Mouse (Mus musculus) right cerebral cortex, postnatal 25 days (tissue): ENCODE results near the gene Arhgap45.

Experiments used
- DNase-seq: peaks from one replicate; pipeline ENCODE4 v3.0.0; 2022

Arhgap45 gene

GRCm38 (mm10) chr10:79987771-79988505 lies 28.5 kb upstream of the Arhgap45 start:
- no peak for DNase-seq

GRCm38 (mm10) chr10:79988506-79989271 lies 27.8 kb upstream of the Arhgap45 start, which contains the start of gene Cnn2:
Gene Cnn2, plus strand, starts transcription at chr10:79988584.
- no peak for DNase-seq

DNA sequence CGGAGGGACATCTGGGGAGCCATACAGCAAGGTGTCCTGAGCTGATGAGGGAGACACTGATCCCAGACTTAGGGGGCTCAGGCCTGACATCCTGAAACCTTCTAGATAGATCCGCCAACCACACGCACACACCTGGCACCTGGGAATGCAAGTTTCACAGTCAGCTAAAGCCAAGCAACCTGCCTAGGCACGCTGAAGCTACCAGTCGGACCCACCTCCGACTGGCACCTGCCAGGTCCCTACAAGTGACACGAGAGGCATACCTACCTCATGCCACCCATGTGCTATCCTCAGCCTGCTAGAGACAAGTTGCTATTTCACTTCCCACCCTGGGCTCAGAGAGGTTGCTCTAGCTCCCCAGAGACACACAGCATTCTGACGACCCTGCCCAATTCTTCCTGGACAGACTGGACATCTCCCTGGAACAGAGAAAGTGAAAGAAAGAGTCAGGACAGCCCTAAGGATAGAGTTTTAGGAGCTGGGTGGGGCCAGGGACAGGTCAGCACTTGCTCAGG lies 27.1 kb upstream of the Arhgap45 start:
- no peak for DNase-seq

DNA sequence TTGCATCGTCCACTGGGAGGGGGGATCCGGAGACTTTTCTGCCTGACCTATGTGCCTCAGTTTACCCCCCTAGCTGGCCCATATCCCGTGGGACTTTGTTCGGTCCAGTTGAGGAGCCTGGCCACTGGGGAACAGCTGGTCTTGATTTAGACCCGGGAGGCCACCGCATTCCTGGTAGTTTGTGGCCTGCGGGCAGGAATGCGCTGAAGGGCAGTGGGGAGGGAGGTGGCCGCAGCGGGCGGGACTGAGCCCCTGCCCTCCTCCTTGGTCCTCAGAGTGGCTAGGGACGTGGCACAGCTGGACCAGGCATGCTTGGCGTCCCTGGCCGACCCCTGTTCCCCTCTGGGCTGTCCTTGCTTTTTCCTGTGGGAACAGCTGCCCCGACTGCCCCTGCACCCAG lies 26.6 kb upstream of the Arhgap45 start:
- DNase-seq: no peak

DNA sequence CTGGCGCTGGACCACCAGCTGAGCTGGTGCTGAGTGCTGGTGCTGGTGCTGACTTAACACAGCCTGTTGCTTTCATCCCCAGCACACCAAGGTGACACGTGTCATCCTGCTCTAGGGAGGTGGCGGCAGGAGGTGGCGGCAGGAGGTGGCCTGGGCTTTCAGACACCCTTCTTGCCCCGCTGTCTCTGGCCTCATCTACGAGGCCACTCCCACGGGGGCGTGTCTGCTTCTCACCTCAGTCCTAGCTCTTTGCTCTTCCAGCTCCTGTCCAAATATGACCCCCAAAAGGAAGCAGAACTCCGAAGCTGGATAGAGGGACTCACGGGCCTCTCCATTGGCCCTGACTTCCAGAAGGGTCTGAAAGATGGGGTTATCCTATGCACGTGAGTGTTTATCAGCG lies 25.4 kb upstream of the Arhgap45 start:
- no peak for DNase-seq

- DNase-seq: no peak
These were observed 24.9 kb upstream of the Arhgap45 start for GRCm38 (mm10) chr10:79991548-79991947.

- no peak for DNase-seq
These were observed 21.9 kb upstream of the Arhgap45 start for GRCm38 (mm10) chr10:79994397-79995115.

GRCm38 (mm10) chr10:79995636-79996035 lies 20.8 kb upstream of the Arhgap45 start:
- no peak for DNase-seq

- peak; percentile 93 for DNase-seq
These were observed 20.0 kb upstream of the Arhgap45 start, which contains the start of gene Abca7 for GRCm38 (mm10) chr10:79996272-79997033. Gene Abca7, plus strand, starts transcription at chr10:79996494.

DNA sequence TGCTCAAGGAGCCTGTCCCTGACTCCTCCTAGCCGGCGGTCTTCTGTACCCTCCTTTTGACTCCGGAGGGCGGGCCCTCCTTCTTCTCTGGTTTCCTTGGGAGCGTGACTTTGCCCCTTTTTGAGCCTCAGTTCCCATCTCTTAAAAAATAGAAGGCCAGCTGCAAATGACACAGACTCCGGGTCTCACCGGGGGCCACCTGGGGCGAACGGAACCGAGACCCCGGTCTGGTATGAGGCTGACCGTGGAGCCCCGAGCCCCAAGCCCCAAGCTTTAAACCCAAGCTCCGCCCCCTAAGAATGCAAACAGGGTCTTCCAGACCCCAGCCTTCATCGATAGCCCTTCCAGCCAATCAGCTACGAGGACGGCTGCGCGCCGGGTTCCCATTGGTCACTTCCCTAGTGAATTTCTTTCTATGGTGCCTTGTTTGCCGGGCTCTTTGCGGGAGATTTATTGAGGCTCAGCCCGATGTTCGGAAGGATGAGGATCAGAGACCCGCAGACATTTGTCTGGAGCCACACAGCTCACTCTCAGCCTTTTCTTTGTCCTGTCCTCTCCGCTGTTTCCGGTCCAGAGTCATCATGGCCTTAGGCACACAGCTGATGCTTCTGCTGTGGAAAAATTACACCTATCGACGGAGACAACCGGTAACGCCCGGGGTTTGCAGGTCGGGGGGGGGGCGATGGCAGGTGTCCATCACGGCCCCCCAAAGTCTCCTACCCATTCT lies 19.3 kb upstream of the Arhgap45 start:
- peak; percentile 73 for DNase-seq

GRCm38 (mm10) chr10:79997819-79998218 lies 18.6 kb upstream of the Arhgap45 start:
- DNase-seq: no peak

GRCm38 (mm10) chr10:80001945-80002344 lies 14.5 kb upstream of the Arhgap45 start:
- no peak for DNase-seq

DNA sequence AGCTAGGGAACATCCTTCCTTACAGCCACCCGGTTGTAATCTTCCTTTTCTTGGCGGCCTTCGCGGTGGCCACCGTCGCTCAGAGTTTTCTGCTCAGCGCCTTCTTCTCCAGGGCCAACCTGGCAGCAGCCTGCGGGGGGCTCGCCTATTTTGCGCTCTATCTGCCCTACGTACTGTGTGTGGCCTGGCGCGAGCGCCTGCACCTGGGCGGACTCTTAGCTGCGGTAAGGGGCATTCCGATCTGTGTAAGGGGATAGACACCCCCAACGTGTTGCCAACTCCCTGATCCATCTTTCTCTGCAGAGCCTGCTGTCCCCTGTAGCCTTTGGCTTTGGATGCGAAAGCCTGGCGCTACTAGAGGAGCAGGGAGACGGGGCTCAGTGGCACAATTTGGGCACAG lies 13.6 kb upstream of the Arhgap45 start:
- no peak for DNase-seq

DNA sequence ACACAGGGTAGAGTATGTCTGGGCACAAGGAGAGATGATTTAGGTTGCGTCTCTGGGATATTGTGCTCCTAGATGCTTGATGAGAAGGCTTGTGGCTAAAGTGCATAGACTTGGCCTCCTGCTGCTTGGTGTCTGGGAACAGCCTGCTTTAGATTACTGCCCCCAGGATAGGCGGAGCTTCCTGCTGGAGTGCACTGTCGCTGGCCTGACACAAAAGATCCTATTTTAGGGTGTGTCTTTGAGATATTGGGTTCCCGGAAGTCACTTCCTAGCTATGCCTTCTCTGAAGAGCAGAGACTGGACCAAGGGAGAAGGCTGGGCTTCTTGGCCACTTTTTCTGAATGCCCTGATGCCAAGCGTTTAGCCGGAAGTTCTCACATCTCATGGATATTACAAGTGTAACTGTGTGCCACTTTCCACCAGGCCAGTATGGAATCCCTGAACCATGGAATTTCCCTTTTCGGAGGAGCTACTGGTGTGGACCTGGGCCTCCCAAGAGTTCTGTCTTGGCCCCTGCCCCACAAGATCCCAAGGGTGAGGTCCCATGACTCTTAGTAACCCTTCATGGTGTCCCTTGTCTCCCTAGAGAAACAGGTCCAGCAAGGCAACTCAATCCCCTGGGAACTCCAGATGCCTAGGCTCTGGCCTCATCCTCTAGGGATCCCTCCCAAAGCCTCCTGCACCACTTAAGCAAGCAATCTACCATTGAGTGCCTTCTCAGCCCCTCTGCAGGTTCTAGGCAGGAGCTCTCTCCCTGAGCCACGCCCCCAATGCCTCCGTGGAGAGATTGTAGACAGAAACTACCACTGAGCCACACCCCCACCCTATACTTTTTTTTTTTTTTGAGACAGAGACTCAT lies 12.8 kb upstream of the Arhgap45 start:
- DNase-seq: no peak

GRCm38 (mm10) chr10:80004233-80004705 lies 12.2 kb upstream of the Arhgap45 start:
- DNase-seq: no peak

DNA sequence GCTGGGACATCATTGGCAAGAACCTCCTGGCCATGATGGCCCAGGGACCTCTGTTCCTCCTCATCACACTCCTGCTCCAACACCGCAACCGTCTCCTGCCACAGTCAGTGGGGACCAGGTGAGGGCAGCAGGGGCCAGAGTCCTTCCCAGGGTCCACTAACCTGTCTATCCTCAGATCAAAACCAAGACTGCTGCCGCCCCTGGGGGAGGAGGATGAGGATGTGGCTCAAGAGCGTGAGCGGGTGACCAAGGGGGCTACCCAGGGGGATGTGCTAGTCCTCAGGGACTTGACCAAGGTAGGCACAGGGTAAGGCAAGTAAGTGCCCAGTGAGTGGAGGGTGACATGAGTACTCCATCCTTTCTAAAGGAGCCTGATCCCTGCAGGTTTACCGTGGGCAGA lies 4.7 kb upstream of the Arhgap45 start:
- DNase-seq: no peak

- DNase-seq: no peak
These were observed 2.8 kb upstream of the Arhgap45 start for GRCm38 (mm10) chr10:80013609-80014008.

GRCm38 (mm10) chr10:80014484-80015290 lies 1.8 kb upstream of the Arhgap45 start:
- no peak for DNase-seq

- no peak for DNase-seq
These were observed 870 bp upstream of the Arhgap45 start for GRCm38 (mm10) chr10:80015583-80015982.

DNA sequence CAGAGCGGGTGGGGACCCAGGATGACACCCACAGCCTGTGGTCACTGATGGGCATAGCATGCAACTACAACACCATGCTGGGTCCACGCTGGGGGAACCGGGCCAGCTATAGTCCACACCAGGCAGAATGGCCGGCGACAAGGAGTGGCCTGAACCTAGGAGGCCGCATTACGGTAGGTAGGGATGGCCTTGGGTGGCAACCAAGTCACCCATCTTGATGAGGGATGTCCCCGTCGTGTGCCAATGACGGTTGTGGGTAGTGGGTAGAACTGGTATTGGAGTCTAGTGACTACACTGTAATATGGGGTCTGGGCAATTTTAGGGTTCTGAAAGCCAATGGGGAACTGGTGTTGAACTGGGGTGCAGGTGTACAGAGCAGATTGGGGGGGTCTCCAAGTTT lies 478 bp downstream of the Arhgap45 start:
- no peak for DNase-seq
